In genomic region chr14:78286011-78286548, GRCm38 (mm10) we compare ENCODE assay signal across 22 mouse cellular contexts. TPM values are rescaled to one million over a fixed set of nuclear protein-coding genes. Genes with fewer than 3 reads are reported as not detected.
DNase-seq lines count a peak whose midpoint lies in the region; ATAC-seq and TF ChIP-seq lines count a peak whose summit lies in the region.
"Had no signal": no experiment of that assay in that cellular context is flagged by ENCODE, and none has a peak within 500 bp of the region (broad histone marks: within the 10 kb centered on the region; RNA-seq: fewer than 3 reads in every experiment).

No protein-coding gene starts in this region.

- no peak for TF ChIP-seq CTCF in forebrain, postnatal 0 days (IDR thresholded peaks at IDR 0.05; ENCODE audit: low read depth)
- no peak for TF ChIP-seq CTCF in midbrain, postnatal 0 days (IDR thresholded peaks at IDR 0.05)

- H3K9me3 ChIP-seq in forebrain, embryonic 10.5 days = no peaks in the 10 kb centered on the region
- H3K9me3 ChIP-seq in forebrain, postnatal 0 days (ENCODE audit: low read length) = no peaks in the 10 kb centered on the region
- no peaks in the 10 kb centered on the region for H3K9me3 ChIP-seq in midbrain, embryonic 12.5 days
- H3K9me3 ChIP-seq in midbrain, postnatal 0 days (ENCODE audit: low read length) = no peaks in the 10 kb centered on the region
- H3K9me3 ChIP-seq in forebrain, embryonic 14.5 days (replicated peaks; ENCODE audit: control insufficient read depth, low read length) = no peaks in the 10 kb centered on the region
- no peaks in the 10 kb centered on the region for H3K9me3 ChIP-seq in neural tube, embryonic 13.5 days
- H3K9me3 ChIP-seq: heart, embryonic 10.5 days; hindbrain, embryonic 15.5 days; kidney, embryonic 15.5 days; limb, embryonic 12.5 days; liver, embryonic 12.5 days had no signal

- no peak overlapping the region for H3K4me2 ChIP-seq in forebrain, postnatal 0 days (ENCODE audit: low read depth)
- H3K4me2 ChIP-seq in midbrain, embryonic 12.5 days (replicated peaks) = no peak overlapping the region
- H3K4me2 ChIP-seq in midbrain, postnatal 0 days (ENCODE audit: low read depth, low read length, poor library complexity, severe bottlenecking) = no peak overlapping the region
- no peak overlapping the region for H3K4me2 ChIP-seq in forebrain, embryonic 14.5 days (ENCODE audit: low read length)
- no peak overlapping the region for H3K4me2 ChIP-seq in neural tube, embryonic 13.5 days
- H3K4me2 ChIP-seq: hindbrain, embryonic 15.5 days; kidney, embryonic 15.5 days; limb, embryonic 12.5 days; liver, embryonic 12.5 days had no signal

- H3K27me3 ChIP-seq in forebrain, embryonic 10.5 days (ENCODE audit: poor library complexity, severe bottlenecking) = peaks cover 63% of the 10 kb centered on the region
- H3K27me3 ChIP-seq in forebrain, postnatal 0 days (ENCODE audit: insufficient read depth, low read length) = no peaks in the 10 kb centered on the region; the same call in 1 of the 2 replicates
- H3K27me3 ChIP-seq in midbrain, embryonic 12.5 days = peaks cover 50% of the 10 kb centered on the region
- no peaks in the 10 kb centered on the region for H3K27me3 ChIP-seq in midbrain, postnatal 0 days (ENCODE audit: insufficient read depth, low read length)
- H3K27me3 ChIP-seq in forebrain, embryonic 14.5 days (replicated peaks; ENCODE audit: control insufficient read depth, insufficient read depth, low read length) = no peaks in the 10 kb centered on the region
- 0 out of 2 replicates have a peak, but pooled peaks cover 2% of the 10 kb centered on the region for H3K27me3 ChIP-seq in neural tube, embryonic 13.5 days
- H3K27me3 ChIP-seq: hindbrain, embryonic 15.5 days; liver, embryonic 12.5 days had no signal

- peak overlapping the region; percentile 63 for H3K27ac ChIP-seq in forebrain, embryonic 10.5 days
- no peak overlapping the region for H3K27ac ChIP-seq in forebrain, postnatal 0 days (ENCODE audit: low read depth, low read length)
- H3K27ac ChIP-seq in midbrain, embryonic 12.5 days (replicated peaks) = peak overlapping the region; percentile 54
- no peak overlapping the region for H3K27ac ChIP-seq in midbrain, postnatal 0 days (ENCODE audit: low read depth, low read length)
- H3K27ac ChIP-seq in forebrain, embryonic 14.5 days (ENCODE audit: low read depth, low read length) = no peak overlapping the region
- peak overlapping the region; percentile 20; the same call in 1 of the 2 replicates for H3K27ac ChIP-seq in neural tube, embryonic 13.5 days (replicated peaks)
- H3K27ac ChIP-seq: heart, embryonic 10.5 days; hindbrain, embryonic 15.5 days; kidney, embryonic 15.5 days; limb, embryonic 12.5 days; liver, embryonic 12.5 days had no signal

- ATAC-seq in forebrain, postnatal 0 days = no peak
- peak; percentile 41; the same call in 1 of the 2 replicates for ATAC-seq in midbrain, embryonic 12.5 days (ENCODE audit: low FRiP score, low read depth)
- ATAC-seq in midbrain, postnatal 0 days (ENCODE audit: low FRiP score) = no peak
- ATAC-seq in forebrain, embryonic 14.5 days = peak; percentile 18; the same call in 1 of the 2 replicates
- ATAC-seq in neural tube, embryonic 13.5 days (ENCODE audit: low read depth) = no peak
- ATAC-seq: intestine, embryonic 16.5 days; liver, embryonic 12.5 days had no signal

- H3K4me1 ChIP-seq in forebrain, embryonic 10.5 days = peaks cover 57% of the 10 kb centered on the region
- H3K4me1 ChIP-seq in forebrain, postnatal 0 days (ENCODE audit: insufficient read depth) = peaks cover 12% of the 10 kb centered on the region; the same call in 1 of the 2 replicates
- peaks cover 31% of the 10 kb centered on the region for H3K4me1 ChIP-seq in midbrain, embryonic 12.5 days
- no peaks in the 10 kb centered on the region; the same call in 1 of the 2 replicates for H3K4me1 ChIP-seq in midbrain, postnatal 0 days (ENCODE audit: insufficient read depth, low read length)
- H3K4me1 ChIP-seq in forebrain, embryonic 14.5 days (ENCODE audit: control insufficient read depth, insufficient read depth, low read length) = peaks cover 27% of the 10 kb centered on the region
- peaks cover 31% of the 10 kb centered on the region for H3K4me1 ChIP-seq in neural tube, embryonic 13.5 days (replicated peaks)
- H3K4me1 ChIP-seq: kidney, embryonic 15.5 days; limb, embryonic 12.5 days; liver, embryonic 12.5 days had no signal

- no peaks in the 10 kb centered on the region for H3K36me3 ChIP-seq in forebrain, embryonic 10.5 days (replicated peaks)
- H3K36me3 ChIP-seq in forebrain, postnatal 0 days (ENCODE audit: insufficient read depth) = no peaks in the 10 kb centered on the region
- H3K36me3 ChIP-seq in midbrain, embryonic 12.5 days = no peaks in the 10 kb centered on the region
- H3K36me3 ChIP-seq in midbrain, postnatal 0 days (ENCODE audit: insufficient read depth, low read length) = no peaks in the 10 kb centered on the region
- no peaks in the 10 kb centered on the region for H3K36me3 ChIP-seq in forebrain, embryonic 14.5 days (ENCODE audit: control insufficient read depth, insufficient read depth, low read length)
- H3K36me3 ChIP-seq in neural tube, embryonic 13.5 days = no peaks in the 10 kb centered on the region
- H3K36me3 ChIP-seq: heart, embryonic 10.5 days; hindbrain, embryonic 15.5 days; kidney, embryonic 15.5 days; limb, embryonic 12.5 days; liver, embryonic 12.5 days had no signal

- peak; percentile 20 for DNase-seq in forebrain, embryonic 10.5 days (ENCODE audit: extremely low spot score, low spot score)
- no peak for DNase-seq in forebrain, postnatal 0 days
- no peak for DNase-seq in midbrain, postnatal 0 days (ENCODE audit: low spot score)
- peak; percentile 61 for DNase-seq in forebrain, embryonic 14.5 days (ENCODE audit: low spot score)
- DNase-seq in thymus, postnatal 25 days = no peak
- DNase-seq in right cerebral cortex, postnatal 36 days (ENCODE audit: low spot score in 2 of 2) = no peak
- DNase-seq: adrenal gland, postnatal 36 days; cerebellum, adult 2 months; gastrocnemius, postnatal 25 days; lung, adult 2 months; thymus, postnatal 4 days had no signal

- no peak overlapping the region for H3K9ac ChIP-seq in forebrain, postnatal 0 days
- 0 out of 2 replicates have a peak overlapping the region, but pooled peaks have one; percentile 6 for H3K9ac ChIP-seq in midbrain, embryonic 12.5 days (replicated peaks)
- no peak overlapping the region for H3K9ac ChIP-seq in midbrain, postnatal 0 days (replicated peaks; ENCODE audit: low read length, poor library complexity, severe bottlenecking)
- peak overlapping the region; percentile 23; the same call in 1 of the 2 replicates for H3K9ac ChIP-seq in forebrain, embryonic 14.5 days (ENCODE audit: low read length)
- peak overlapping the region; percentile 38; the same call in 1 of the 2 replicates for H3K9ac ChIP-seq in neural tube, embryonic 13.5 days
- H3K9ac ChIP-seq: hindbrain, embryonic 15.5 days; kidney, embryonic 15.5 days; limb, embryonic 12.5 days; liver, embryonic 12.5 days had no signal

- no peak overlapping the region for H3K4me3 ChIP-seq in forebrain, embryonic 10.5 days
- H3K4me3 ChIP-seq in forebrain, postnatal 0 days (ENCODE audit: low read depth, low read length) = no peak overlapping the region
- no peak overlapping the region for H3K4me3 ChIP-seq in midbrain, embryonic 12.5 days
- no peak overlapping the region for H3K4me3 ChIP-seq in midbrain, postnatal 0 days (ENCODE audit: low read depth, low read length)
- no peak overlapping the region for H3K4me3 ChIP-seq in forebrain, embryonic 14.5 days (ENCODE audit: low read depth, low read length)
- H3K4me3 ChIP-seq in neural tube, embryonic 13.5 days = no peak overlapping the region
- H3K4me3 ChIP-seq: heart, embryonic 10.5 days; hindbrain, embryonic 15.5 days; kidney, embryonic 15.5 days; limb, embryonic 12.5 days; liver, embryonic 12.5 days had no signal

- WGBS in forebrain, embryonic 10.5 days = 18% methylated on average over 5 of the region's 5 CpGs
- 4% methylated on average over 5 of the region's 5 CpGs for WGBS in forebrain, postnatal 0 days
- WGBS in midbrain, embryonic 12.5 days = 16% methylated on average over 5 of the region's 5 CpGs
- WGBS in midbrain, postnatal 0 days = 23% methylated on average over 5 of the region's 5 CpGs
- WGBS in forebrain, embryonic 14.5 days = 4% methylated on average over 5 of the region's 5 CpGs
- 11% methylated on average over 5 of the region's 5 CpGs for WGBS in neural tube, embryonic 13.5 days

RNA-seq across cellular contexts. Expression of gene Tnfsf11, which starts 21.8 kb away (rescaled TPM):
- 0.19 and 0.26 TPM in 2 replicates for polyA plus RNA-seq in forebrain, embryonic 10.5 days (2016; fragmentation: Nextera tagmentation; extraction: Ambion mirVana)
- total RNA-seq in forebrain, postnatal 0 days (2014; rRNA removed) = 0.15 and 0.86 TPM in 2 replicates
- 0.08 TPM in 2 replicates for polyA plus RNA-seq in forebrain, postnatal 0 days (2015; fragmentation: Nextera tagmentation; extraction: Ambion mirVana)
- 0.13 and 0.33 TPM in 2 replicates for polyA plus RNA-seq in midbrain, embryonic 12.5 days (2016; fragmentation: Nextera tagmentation; extraction: Ambion mirVana)
- total RNA-seq in midbrain, postnatal 0 days (2014; rRNA removed) = 0.22 and 0.38 TPM in 2 replicates
- polyA plus RNA-seq in midbrain, postnatal 0 days (2015; fragmentation: Nextera tagmentation; extraction: Ambion mirVana) = 0.14 and 0.21 TPM in 2 replicates
- polyA plus RNA-seq in forebrain, embryonic 14.5 days (2014; fragmentation: Nextera tagmentation; extraction: Ambion mirVana) = not detected in 2 replicates
- not detected in 2 replicates for polyA plus RNA-seq in neural tube, embryonic 13.5 days (2015; fragmentation: Nextera tagmentation; extraction: Ambion mirVana)
- total RNA-seq: gastrocnemius, postnatal 25 days; layer of hippocampus, postnatal 25 days; megakaryocyte-erythroid progenitor cell, adult 5-6 weeks; MEL had no signal
- polyA plus RNA-seq: cerebellum, adult 2 months; limb, embryonic 12.5 days had no signal

Comparison
In these comparisons a context has a peak if more than half of its experiments do, and no peak if none do; other contexts are left out.
1. DNase-seq: peak in forebrain, embryonic 10.5 days (single experiment) and forebrain, embryonic 14.5 days (single experiment); none in forebrain, postnatal 0 days (single experiment), midbrain, postnatal 0 days (single experiment), thymus, postnatal 25 days (single experiment) and right cerebral cortex, postnatal 36 days (0 of 2).
2. H3K27ac ChIP-seq: peak in forebrain, embryonic 10.5 days (single experiment), midbrain, embryonic 12.5 days (single experiment) and neural tube, embryonic 13.5 days (single experiment); none in forebrain, postnatal 0 days (single experiment), midbrain, postnatal 0 days (single experiment) and forebrain, embryonic 14.5 days (single experiment).
3. ATAC-seq: peak in midbrain, embryonic 12.5 days (single experiment) and forebrain, embryonic 14.5 days (single experiment); none in forebrain, postnatal 0 days (single experiment), midbrain, postnatal 0 days (single experiment) and neural tube, embryonic 13.5 days (single experiment).
4. H3K9ac ChIP-seq: peak in midbrain, embryonic 12.5 days (single experiment), forebrain, embryonic 14.5 days (single experiment) and neural tube, embryonic 13.5 days (single experiment); none in forebrain, postnatal 0 days (single experiment) and midbrain, postnatal 0 days (single experiment).